Comparison of ENCODE assay signal across 20 mouse cellular contexts in genomic region chr11:109575832-109576231, GRCm38 (mm10). TPM values are rescaled to one million over a fixed set of nuclear protein-coding genes. Genes with fewer than 3 reads are reported as not detected.
DNase-seq lines count a peak whose midpoint lies in the region; ATAC-seq and TF ChIP-seq lines count a peak whose summit lies in the region.
"Had no signal": no experiment of that assay in that cellular context is flagged by ENCODE, and none has a peak within 500 bp of the region (broad histone marks: within the 10 kb centered on the region; RNA-seq: fewer than 3 reads in every experiment).

No protein-coding gene starts in this region.

- intact Hi-C loops in heart, postnatal 10 days (cut with DNase I) = no loop called here

- TF ChIP-seq POLR2A in brain, embryonic 14.5 days (IDR thresholded peaks at IDR 0.05; ENCODE audit: borderline replicate concordance, extremely low read depth, insufficient read depth, insufficient read length, poor library complexity, severe bottlenecking) = no peak

- TF ChIP-seq CTCF in kidney, postnatal 0 days (IDR thresholded peaks at IDR 0.05; ENCODE audit: low read depth) = no peak
- no peak for TF ChIP-seq CTCF in brain, embryonic 14.5 days (IDR thresholded peaks at IDR 0.05; ENCODE audit: borderline replicate concordance, extremely low read depth, insufficient read depth, insufficient read length)
- no peak for TF ChIP-seq CTCF in forebrain, postnatal 0 days (IDR thresholded peaks at IDR 0.05; ENCODE audit: low read depth)

- no peak overlapping the region for H3K9ac ChIP-seq in kidney, postnatal 0 days (ENCODE audit: low read depth, low read length)
- H3K9ac ChIP-seq in lung, embryonic 15.5 days = no peak overlapping the region
- H3K9ac ChIP-seq in forebrain, postnatal 0 days = no peak overlapping the region
- H3K9ac ChIP-seq: embryonic facial prominence, embryonic 12.5 days; limb, embryonic 13.5 days; liver, embryonic 15.5 days; stomach, embryonic 15.5 days had no signal

- H3K4me1 ChIP-seq in kidney, postnatal 0 days (replicated peaks; ENCODE audit: insufficient read depth, low read length) = no peaks in the 10 kb centered on the region
- H3K4me1 ChIP-seq in lung, embryonic 15.5 days = peaks cover 25% of the 10 kb centered on the region
- H3K4me1 ChIP-seq in forebrain, postnatal 0 days (ENCODE audit: insufficient read depth) = no peaks in the 10 kb centered on the region
- H3K4me1 ChIP-seq: embryonic facial prominence, embryonic 12.5 days; heart, embryonic 10.5 days; limb, embryonic 13.5 days had no signal

- no peak overlapping the region for H3K4me2 ChIP-seq in kidney, postnatal 0 days (ENCODE audit: low read length)
- no peak overlapping the region for H3K4me2 ChIP-seq in lung, embryonic 15.5 days
- H3K4me2 ChIP-seq in forebrain, postnatal 0 days (ENCODE audit: low read depth) = no peak overlapping the region
- H3K4me2 ChIP-seq: embryonic facial prominence, embryonic 12.5 days; limb, embryonic 13.5 days; liver, embryonic 15.5 days; stomach, embryonic 15.5 days had no signal

- peak; percentile 49 for DNase-seq in kidney, postnatal 0 days (ENCODE audit: low spot score)
- no peak for DNase-seq in kidney, adult 8-10 months
- DNase-seq in lung, postnatal 4 days = no peak
- DNase-seq in brain, embryonic 14.5 days (ENCODE audit: low read depth) = peak; percentile 71
- peak; percentile 61 for DNase-seq in forebrain, postnatal 0 days
- no peak for DNase-seq in heart, postnatal 10 days
- DNase-seq: B cell, adult 2 months; cerebellum, adult 9-11 months; kidney, adult 11 months; kidney, postnatal 10 days; layer of hippocampus, adult 9-11 months; midbrain, embryonic 14.5 days; right cerebral cortex, postnatal 25 days had no signal

- no peak overlapping the region for H3K27ac ChIP-seq in kidney, postnatal 0 days
- no peak overlapping the region for H3K27ac ChIP-seq in lung, embryonic 15.5 days
- no peak overlapping the region for H3K27ac ChIP-seq in forebrain, postnatal 0 days (ENCODE audit: low read depth, low read length)
- H3K27ac ChIP-seq: embryonic facial prominence, embryonic 12.5 days; heart, embryonic 10.5 days; limb, embryonic 13.5 days; liver, embryonic 15.5 days; stomach, embryonic 15.5 days had no signal

- H3K4me3 ChIP-seq in kidney, postnatal 0 days (replicated peaks; ENCODE audit: low read depth, low read length) = no peak overlapping the region
- H3K4me3 ChIP-seq in lung, embryonic 15.5 days = no peak overlapping the region
- H3K4me3 ChIP-seq in forebrain, postnatal 0 days (ENCODE audit: low read depth, low read length) = no peak overlapping the region
- H3K4me3 ChIP-seq: embryonic facial prominence, embryonic 12.5 days; heart, embryonic 10.5 days; limb, embryonic 13.5 days; liver, embryonic 15.5 days; myocyte; stomach, embryonic 15.5 days had no signal

- no peaks in the 10 kb centered on the region for H3K27me3 ChIP-seq in kidney, postnatal 0 days (ENCODE audit: insufficient read depth, low read length)
- no peaks in the 10 kb centered on the region for H3K27me3 ChIP-seq in lung, embryonic 15.5 days
- H3K27me3 ChIP-seq in forebrain, postnatal 0 days (ENCODE audit: insufficient read depth, low read length) = no peaks in the 10 kb centered on the region
- H3K27me3 ChIP-seq: embryonic facial prominence, embryonic 12.5 days; limb, embryonic 13.5 days; liver, embryonic 15.5 days; stomach, embryonic 15.5 days had no signal

- H3K9me3 ChIP-seq in kidney, postnatal 0 days (replicated peaks; ENCODE audit: low read length) = no peaks in the 10 kb centered on the region
- no peaks in the 10 kb centered on the region for H3K9me3 ChIP-seq in lung, embryonic 15.5 days
- H3K9me3 ChIP-seq in forebrain, postnatal 0 days (ENCODE audit: low read length) = no peaks in the 10 kb centered on the region
- H3K9me3 ChIP-seq: embryonic facial prominence, embryonic 12.5 days; heart, embryonic 10.5 days; limb, embryonic 13.5 days; liver, embryonic 15.5 days; stomach, embryonic 15.5 days had no signal

- 74% methylated on average over 6 of the region's 6 CpGs for WGBS in kidney, postnatal 0 days
- 52% methylated on average over 6 of the region's 6 CpGs for WGBS in lung, embryonic 15.5 days
- WGBS in forebrain, postnatal 0 days = 52% methylated on average over 6 of the region's 6 CpGs

- no peak for ATAC-seq in kidney, postnatal 0 days (replicated peaks; ENCODE audit: low FRiP score, low read depth)
- ATAC-seq in lung, embryonic 15.5 days (ENCODE audit: borderline replicate concordance, extremely low read depth, low FRiP score, low TSS enrichment) = 0 out of 2 replicates have a peak, but pooled peaks have one; percentile 19
- peak; percentile 58; the same call in 1 of the 2 replicates for ATAC-seq in forebrain, postnatal 0 days

- H3K36me3 ChIP-seq in kidney, postnatal 0 days (ENCODE audit: insufficient read depth, low read length) = peaks cover 22% of the 10 kb centered on the region; the same call in 1 of the 2 replicates
- H3K36me3 ChIP-seq in lung, embryonic 15.5 days = peaks cover 22% of the 10 kb centered on the region
- no peaks in the 10 kb centered on the region for H3K36me3 ChIP-seq in forebrain, postnatal 0 days (ENCODE audit: insufficient read depth)

RNA-seq across cellular contexts. Expression of gene Wipi1, which starts 35.9 kb away (rescaled TPM):
- 42.0 and 42.6 TPM in 2 replicates for polyA plus RNA-seq in kidney, postnatal 0 days (2015; fragmentation: Nextera tagmentation; extraction: Ambion mirVana)
- polyA plus RNA-seq in lung, embryonic 15.5 days (2015; fragmentation: Nextera tagmentation; extraction: Ambion mirVana) = 42.1 and 44.6 TPM in 2 replicates
- polyA plus RNA-seq in brain, embryonic 14.5 days (2012; rRNA removed) = 7.1 and 10.2 TPM in 2 replicates
- 10.8 and 10.9 TPM in 2 replicates for total RNA-seq in forebrain, postnatal 0 days (2014; rRNA removed)
- 11.8 and 16.5 TPM in 2 replicates for polyA plus RNA-seq in forebrain, postnatal 0 days (2015; fragmentation: Nextera tagmentation; extraction: Ambion mirVana)
- 100 to 1,000 TPM; 101 to 112 TPM for total RNA-seq in heart, postnatal 10 days (2021)

Comparison
In these comparisons a context has a peak if more than half of its experiments do, and no peak if none do; other contexts are left out.
1. DNase-seq: peak in kidney, postnatal 0 days (single experiment), brain, embryonic 14.5 days (single experiment) and forebrain, postnatal 0 days (single experiment); none in kidney, adult 8-10 months (0 of 2), lung, postnatal 4 days (0 of 2) and heart, postnatal 10 days (0 of 2).